Mouse (Mus musculus) retina, postnatal 7 days (tissue): ENCODE measurements around the gene Adck2.

ENCODE experiments used
- DNase-seq: peaks from one replicate; pipeline ENCODE4 v3.0.0-alpha.2; 2012; ENCODE audit warnings: low read depth, low spot score

Adck2 gene

GRCm38 (mm10) chr6:39573791-39574554 lies at the start of gene Adck2:
Adck2 (plus strand) TSS chr6:39573873.
- peak; percentile 76 for DNase-seq

GRCm38 (mm10) chr6:39526797-39527196 lies 46.9 kb upstream of the Adck2 start:
- DNase-seq: no peak

- DNase-seq: no peak
These were observed 46.3 kb upstream of the Adck2 start for GRCm38 (mm10) chr6:39527337-39527784.

- no peak for DNase-seq
These were observed 45.9 kb upstream of the Adck2 start for GRCm38 (mm10) chr6:39527811-39528210.

DNA sequence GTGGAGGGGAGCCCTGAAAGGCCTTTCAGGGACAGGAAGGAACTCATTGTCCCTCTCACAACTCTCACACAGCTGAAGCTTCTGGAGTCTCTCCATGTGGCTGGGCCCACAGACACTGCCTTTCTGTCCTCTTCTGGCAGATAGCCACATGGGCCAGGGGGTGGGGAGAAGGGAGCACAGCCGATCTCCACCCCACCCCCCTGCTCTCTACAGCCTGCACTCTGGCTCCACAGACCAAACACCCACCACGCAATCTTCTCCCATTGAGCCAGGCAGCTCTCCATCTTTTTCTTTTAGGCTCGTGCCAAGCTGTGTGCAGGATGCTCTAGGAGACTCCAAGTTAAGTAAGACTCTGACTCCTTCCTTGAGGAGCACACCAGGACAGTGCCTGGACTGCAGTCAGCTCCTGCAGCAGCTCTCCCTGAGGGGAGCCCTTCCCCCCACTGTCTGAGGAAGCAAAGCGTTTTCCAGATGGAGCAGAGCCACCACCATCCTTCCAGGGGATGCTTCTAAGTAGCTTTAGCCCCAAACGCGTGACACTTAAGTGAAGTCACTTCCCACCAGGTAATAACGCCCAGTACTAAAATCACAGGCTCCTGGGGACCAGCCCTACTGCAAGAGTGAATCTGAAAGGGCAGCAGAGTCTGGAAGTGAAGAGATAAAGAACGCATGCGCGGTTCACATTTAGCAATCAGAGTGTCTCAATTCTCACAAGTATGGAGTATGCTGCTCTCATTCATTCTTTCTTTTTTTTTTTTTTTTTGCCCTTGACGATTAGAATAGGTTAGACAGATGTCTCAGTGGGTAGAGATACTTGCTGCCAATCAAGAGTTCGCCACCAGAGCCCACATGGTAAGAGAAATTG lies 44.8 kb upstream of the Adck2 start:
- no peak for DNase-seq

DNA sequence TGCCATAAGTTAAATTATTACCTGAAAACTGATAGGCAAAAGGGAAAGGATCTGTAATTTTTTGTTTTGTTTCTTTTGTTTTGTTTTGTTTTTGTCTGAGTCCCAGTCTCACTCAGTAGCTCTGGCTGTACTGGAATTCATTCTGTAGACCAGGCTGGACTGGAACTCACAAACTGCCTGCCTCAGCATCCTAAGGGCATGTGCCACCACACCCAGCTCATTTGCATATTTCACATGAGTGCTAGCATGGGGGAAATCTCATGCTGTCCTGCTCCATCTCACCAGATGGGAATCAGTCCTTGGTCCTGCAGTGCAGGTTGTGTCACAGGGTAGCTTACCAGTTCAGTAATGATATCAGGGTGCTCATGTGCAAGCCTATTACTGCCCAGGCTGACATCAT lies 38.7 kb upstream of the Adck2 start:
- no peak for DNase-seq

GRCm38 (mm10) chr6:39536621-39537020 lies 37.1 kb upstream of the Adck2 start:
- DNase-seq: no peak

- no peak for DNase-seq
These were observed 36.4 kb upstream of the Adck2 start for GRCm38 (mm10) chr6:39537276-39537675.

GRCm38 (mm10) chr6:39538227-39538626 lies 35.4 kb upstream of the Adck2 start:
- DNase-seq: no peak

- no peak for DNase-seq
These were observed 34.0 kb upstream of the Adck2 start for GRCm38 (mm10) chr6:39539679-39540155.

GRCm38 (mm10) chr6:39540563-39540962 lies 33.1 kb upstream of the Adck2 start:
- no peak for DNase-seq

- DNase-seq: no peak
These were observed 30.8 kb upstream of the Adck2 start for GRCm38 (mm10) chr6:39542631-39543597.

- DNase-seq: no peak
These were observed 29.8 kb upstream of the Adck2 start for GRCm38 (mm10) chr6:39543769-39544420.

DNA sequence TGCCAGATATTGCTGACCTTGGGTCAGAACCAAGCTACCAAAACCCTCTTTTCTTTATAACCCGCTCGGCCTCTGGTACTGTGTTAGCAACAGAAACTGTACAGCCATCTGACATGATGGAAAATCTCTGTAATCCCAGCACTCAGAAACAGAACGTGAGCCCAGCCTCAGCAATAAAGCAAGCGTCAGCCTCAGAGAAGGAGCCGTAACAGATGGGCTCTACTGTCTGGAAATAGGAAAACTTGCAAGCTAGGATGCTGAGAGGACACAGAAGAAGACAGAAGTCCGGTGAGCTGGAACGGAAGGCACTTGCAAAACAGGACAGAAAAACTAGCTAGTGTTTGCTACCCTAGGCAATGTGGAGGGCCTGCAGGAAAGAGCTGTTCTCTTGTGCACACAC lies 28.2 kb upstream of the Adck2 start:
- no peak for DNase-seq

DNA sequence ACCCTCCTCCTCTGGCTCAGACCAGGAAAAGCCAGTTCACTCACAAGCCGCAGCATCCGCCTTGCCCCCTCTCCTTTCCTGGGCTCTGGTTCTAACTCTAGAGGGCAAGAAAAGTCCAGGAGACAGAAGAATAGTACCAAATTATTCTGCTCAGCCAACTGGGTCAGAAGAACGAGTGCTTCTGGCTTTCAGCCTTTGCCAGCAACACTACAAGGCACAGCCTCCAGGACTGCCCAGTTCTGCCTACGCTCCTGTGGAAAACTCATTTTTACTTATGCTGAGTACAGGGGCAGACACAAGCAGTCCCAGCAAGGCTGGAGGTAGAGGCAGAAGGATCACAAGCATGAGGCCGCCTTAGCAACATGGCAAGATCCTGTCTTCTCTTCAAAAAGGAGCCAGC lies 25.6 kb upstream of the Adck2 start:
- DNase-seq: no peak

- no peak for DNase-seq
These were observed 21.6 kb upstream of the Adck2 start for GRCm38 (mm10) chr6:39551981-39552636.

DNA sequence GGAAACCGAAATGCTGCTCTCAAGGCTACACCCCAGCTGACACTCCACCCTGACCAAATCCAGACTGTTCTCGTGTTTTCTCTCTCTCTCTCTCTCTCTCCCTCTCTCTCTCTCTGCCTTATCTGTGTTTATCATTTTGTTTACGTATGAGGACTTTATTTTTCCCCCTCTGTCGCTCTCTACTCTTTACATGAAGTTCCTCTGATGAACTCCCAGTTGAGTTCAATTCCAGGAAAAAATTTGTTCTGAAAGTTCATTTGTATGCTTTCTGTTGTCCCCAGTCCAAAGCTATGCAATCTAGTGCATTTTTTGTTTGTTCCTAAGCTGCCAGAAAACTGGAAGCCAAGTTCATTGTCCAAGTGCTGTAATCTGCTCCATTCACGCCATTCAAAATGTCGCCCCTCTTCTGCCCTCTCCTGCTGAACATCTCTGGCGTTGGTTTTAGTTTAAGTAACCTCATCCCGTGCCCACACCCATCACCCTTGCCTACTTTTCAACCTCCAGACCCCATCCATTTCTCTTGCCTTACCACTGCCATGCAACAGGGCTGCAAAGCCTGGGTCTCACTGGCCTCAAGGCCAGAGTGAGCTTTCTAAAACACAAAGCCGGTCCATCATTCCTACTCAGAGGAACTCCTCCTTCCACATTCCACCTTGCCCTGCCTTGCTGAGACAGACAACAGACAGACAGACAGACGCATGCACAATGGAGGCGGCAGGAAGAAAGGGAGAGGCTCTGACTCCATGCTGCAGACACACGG lies 18.6 kb upstream of the Adck2 start:
- no peak for DNase-seq

GRCm38 (mm10) chr6:39555648-39555945 lies 18.1 kb upstream of the Adck2 start:
- DNase-seq: no peak

DNA sequence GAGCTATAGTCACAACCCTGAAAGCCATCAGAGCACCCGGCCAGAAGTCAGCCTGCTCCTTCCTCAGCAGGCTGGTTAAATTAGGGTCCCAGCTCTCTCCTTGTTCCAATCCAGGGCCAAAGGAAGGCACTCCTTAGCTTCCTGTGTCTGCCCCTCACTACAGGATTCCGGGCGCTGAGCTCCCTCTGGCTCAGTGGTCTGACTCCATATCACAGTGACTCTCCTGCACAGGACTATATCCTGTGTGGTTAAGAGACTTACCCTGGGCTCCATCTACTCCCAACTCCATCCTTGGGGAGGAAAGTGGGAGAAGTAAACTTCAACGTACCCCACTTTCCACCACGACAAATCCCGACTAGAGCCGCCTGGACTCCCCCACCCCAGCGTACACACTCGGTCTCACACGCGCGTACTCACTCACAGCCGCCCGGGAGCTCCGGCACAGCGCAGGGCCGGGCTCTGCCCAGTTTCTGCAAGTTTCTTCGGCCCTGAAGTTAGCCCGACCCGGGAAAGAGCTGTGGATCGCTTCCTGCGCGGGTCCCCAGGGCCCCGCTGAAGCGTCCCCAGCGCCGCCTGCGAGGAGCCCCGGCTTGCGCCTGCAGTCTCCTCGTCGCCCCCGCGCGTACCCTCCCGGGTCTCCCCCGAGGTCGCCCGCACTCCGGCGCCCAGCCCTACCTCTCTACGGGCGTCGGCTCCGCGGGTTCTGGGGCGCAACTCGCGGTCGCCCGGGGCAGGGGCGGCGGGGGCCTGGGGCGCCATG lies 16.6 kb upstream of the Adck2 start:
- DNase-seq: no peak
